Mouse (Mus musculus): ENCODE results near the gene Hao1. TPM values are rescaled to one million over a fixed set of nuclear protein-coding genes. Genes with fewer than 3 reads are reported as not detected.

Gene Hao1
- polyA plus RNA-seq, 1 experiment from 2014 or later: 0.10 TPM

GRCm38 (mm10) chr2:134482683-134483082, 71.5 kb downstream of the Hao1 start:
- no peaks in the 10 kb centered on the region for H3K36me3 ChIP-seq (ENCODE audit: control insufficient read depth, insufficient read depth, low read length)
- H3K27me3 ChIP-seq (replicated peaks; ENCODE audit: control insufficient read depth, insufficient read depth, low read length): no peaks in the 10 kb centered on the region
- H3K9ac ChIP-seq (ENCODE audit: low read depth, low read length): no peak overlapping the region
- WGBS: 41% methylated on average over 4 of the region's 4 CpGs
- no peak overlapping the region for H3K4me3 ChIP-seq (ENCODE audit: low read length)
- H3K9me3 ChIP-seq (ENCODE audit: control insufficient read depth, low read length): no peaks in the 10 kb centered on the region
- H3K4me1 ChIP-seq (ENCODE audit: control insufficient read depth, insufficient read depth, low read depth, low read length): no peaks in the 10 kb centered on the region
- H3K4me2 ChIP-seq (ENCODE audit: low read length): no peak overlapping the region
- H3K27ac ChIP-seq (ENCODE audit: low read depth, low read length): no peak overlapping the region
- ATAC-seq: 0 out of 2 replicates have a peak, but pooled peaks have one; percentile 52

GRCm38 (mm10) chr2:134481759-134482158, 72.4 kb downstream of the Hao1 start:
- Histone ChIP-seq H3K36me3 (ENCODE audit: control insufficient read depth, insufficient read depth, low read length) (no peaks in the 10 kb centered on the region), H3K27me3 (replicated peaks; ENCODE audit: control insufficient read depth, insufficient read depth, low read length) (no peaks in the 10 kb centered on the region), H3K4me3 (ENCODE audit: low read length) (no peak overlapping the region), H3K9me3 (ENCODE audit: control insufficient read depth, low read length) (no peaks in the 10 kb centered on the region), H3K9ac (ENCODE audit: low read depth, low read length) (no peak overlapping the region), H3K4me2 (ENCODE audit: low read length) (no peak overlapping the region), H3K27ac (ENCODE audit: low read depth, low read length) (no peak overlapping the region), H3K4me1 (ENCODE audit: control insufficient read depth, insufficient read depth, low read depth, low read length) (no peaks in the 10 kb centered on the region)
- peak; percentile 42 for ATAC-seq
- 16% methylated on average over 8 of the region's 8 CpGs for WGBS

GRCm38 (mm10) chr2:134481174-134481573, 73.0 kb downstream of the Hao1 start:
- 92% methylated on average over 6 of the region's 6 CpGs for WGBS
- Histone ChIP-seq H3K4me1 (ENCODE audit: control insufficient read depth, insufficient read depth, low read depth, low read length) (no peaks in the 10 kb centered on the region), H3K4me3 (ENCODE audit: low read length) (no peak overlapping the region), H3K27me3 (replicated peaks; ENCODE audit: control insufficient read depth, insufficient read depth, low read length) (no peaks in the 10 kb centered on the region), H3K9me3 (ENCODE audit: control insufficient read depth, low read length) (no peaks in the 10 kb centered on the region), H3K4me2 (ENCODE audit: low read length) (no peak overlapping the region), H3K9ac (ENCODE audit: low read depth, low read length) (no peak overlapping the region), H3K27ac (ENCODE audit: low read depth, low read length) (no peak overlapping the region), H3K36me3 (ENCODE audit: control insufficient read depth, insufficient read depth, low read length) (no peaks in the 10 kb centered on the region)
- ATAC-seq: no peak

GRCm38 (mm10) chr2:134465132-134465531, 89.0 kb downstream of the Hao1 start:
- Histone ChIP-seq H3K27me3 (replicated peaks; ENCODE audit: control insufficient read depth, insufficient read depth, low read length) (no peaks in the 10 kb centered on the region), H3K27ac (ENCODE audit: low read depth, low read length) (no peak overlapping the region), H3K4me2 (ENCODE audit: low read length) (no peak overlapping the region), H3K9ac (ENCODE audit: low read depth, low read length) (no peak overlapping the region), H3K4me3 (ENCODE audit: low read length) (no peak overlapping the region), H3K9me3 (ENCODE audit: control insufficient read depth, low read length) (no peaks in the 10 kb centered on the region), H3K36me3 (ENCODE audit: control insufficient read depth, insufficient read depth, low read length) (no peaks in the 10 kb centered on the region), H3K4me1 (ENCODE audit: control insufficient read depth, insufficient read depth, low read depth, low read length) (no peaks in the 10 kb centered on the region)
- ATAC-seq: no peak
- WGBS: 92% methylated on average over 2 of the region's 2 CpGs

GRCm38 (mm10) chr2:134462321-134462720, 91.8 kb downstream of the Hao1 start:
- no peaks in the 10 kb centered on the region for H3K36me3 ChIP-seq (ENCODE audit: control insufficient read depth, insufficient read depth, low read length)

GRCm38 (mm10) chr2:134460831-134461230, 93.3 kb downstream of the Hao1 start:
- no peak overlapping the region for H3K9ac ChIP-seq (ENCODE audit: low read depth, low read length)
- ATAC-seq: no peak
- WGBS: 81% methylated on average over 5 of the region's 5 CpGs
- H3K9me3 ChIP-seq (ENCODE audit: control insufficient read depth, low read length): no peaks in the 10 kb centered on the region
- H3K4me1 ChIP-seq (ENCODE audit: control insufficient read depth, insufficient read depth, low read depth, low read length): peaks cover 5% of the 10 kb centered on the region
- H3K4me2 ChIP-seq (ENCODE audit: low read length): no peak overlapping the region
- H3K27me3 ChIP-seq (replicated peaks; ENCODE audit: control insufficient read depth, insufficient read depth, low read length): no peaks in the 10 kb centered on the region
- no peak overlapping the region for H3K27ac ChIP-seq (ENCODE audit: low read depth, low read length)
- H3K4me3 ChIP-seq (ENCODE audit: low read length): no peak overlapping the region
- H3K36me3 ChIP-seq (ENCODE audit: control insufficient read depth, insufficient read depth, low read length): no peaks in the 10 kb centered on the region

More at GRCm38 (mm10) chr2:134462321-134462720, 91.8 kb downstream of the Hao1 start:
- Histone ChIP-seq H3K4me2 (ENCODE audit: low read length) (no peak overlapping the region), H3K9me3 (ENCODE audit: control insufficient read depth, low read length) (no peaks in the 10 kb centered on the region), H3K27ac (ENCODE audit: low read depth, low read length) (no peak overlapping the region), H3K4me1 (ENCODE audit: control insufficient read depth, insufficient read depth, low read depth, low read length) (no peaks in the 10 kb centered on the region), H3K4me3 (ENCODE audit: low read length) (no peak overlapping the region), H3K27me3 (replicated peaks; ENCODE audit: control insufficient read depth, insufficient read depth, low read length) (no peaks in the 10 kb centered on the region), H3K9ac (ENCODE audit: low read depth, low read length) (no peak overlapping the region)
- 86% methylated on average over 6 of the region's 6 CpGs for WGBS
- no peak for ATAC-seq

- ATAC-seq: peak; percentile 54; the same call in 1 of the 2 replicates
- Histone ChIP-seq H3K9ac (ENCODE audit: low read depth, low read length) (no peak overlapping the region), H3K36me3 (ENCODE audit: control insufficient read depth, insufficient read depth, low read length) (no peaks in the 10 kb centered on the region), H3K27ac (ENCODE audit: low read depth, low read length) (peak overlapping the region; percentile 39; the same call in 1 of the 2 replicates), H3K27me3 (replicated peaks; ENCODE audit: control insufficient read depth, insufficient read depth, low read length) (no peaks in the 10 kb centered on the region), H3K9me3 (ENCODE audit: control insufficient read depth, low read length) (no peaks in the 10 kb centered on the region), H3K4me1 (ENCODE audit: control insufficient read depth, insufficient read depth, low read depth, low read length) (peaks cover 5% of the 10 kb centered on the region), H3K4me2 (ENCODE audit: low read length) (peak overlapping the region; percentile 50), H3K4me3 (ENCODE audit: low read length) (no peak overlapping the region)
- WGBS: 6% methylated on average over 7 of the region's 7 CpGs
Measured at GRCm38 (mm10) chr2:134456065-134456505, 98.1 kb downstream of the Hao1 start.

- peaks cover 5% of the 10 kb centered on the region for H3K4me1 ChIP-seq (ENCODE audit: control insufficient read depth, insufficient read depth, low read depth, low read length)
- H3K9me3 ChIP-seq (ENCODE audit: control insufficient read depth, low read length): no peaks in the 10 kb centered on the region
- no peaks in the 10 kb centered on the region for H3K27me3 ChIP-seq (replicated peaks; ENCODE audit: control insufficient read depth, insufficient read depth, low read length)
- H3K36me3 ChIP-seq (ENCODE audit: control insufficient read depth, insufficient read depth, low read length): no peaks in the 10 kb centered on the region
- no peak for ATAC-seq
- no peak overlapping the region for H3K27ac ChIP-seq (ENCODE audit: low read depth, low read length)
- no peak overlapping the region for H3K4me2 ChIP-seq (ENCODE audit: low read length)
- WGBS: 73% methylated on average over 1 of the region's 1 CpGs
- H3K4me3 ChIP-seq (ENCODE audit: low read length): no peak overlapping the region
- no peak overlapping the region for H3K9ac ChIP-seq (ENCODE audit: low read depth, low read length)
Measured at GRCm38 (mm10) chr2:134452748-134453147, 101.4 kb downstream of the Hao1 start.

- H3K27me3 ChIP-seq (replicated peaks; ENCODE audit: control insufficient read depth, insufficient read depth, low read length): no peaks in the 10 kb centered on the region
- no peak overlapping the region for H3K4me3 ChIP-seq (ENCODE audit: low read length)
- 64% methylated on average over 1 of the region's 1 CpGs for WGBS
- H3K9ac ChIP-seq (ENCODE audit: low read depth, low read length): no peak overlapping the region
- no peak for ATAC-seq
- no peak overlapping the region for H3K27ac ChIP-seq (ENCODE audit: low read depth, low read length)
- no peaks in the 10 kb centered on the region for H3K36me3 ChIP-seq (ENCODE audit: control insufficient read depth, insufficient read depth, low read length)
- peaks cover 1% of the 10 kb centered on the region for H3K4me1 ChIP-seq (ENCODE audit: control insufficient read depth, insufficient read depth, low read depth, low read length)
- no peak overlapping the region for H3K4me2 ChIP-seq (ENCODE audit: low read length)
- H3K9me3 ChIP-seq (ENCODE audit: control insufficient read depth, low read length): no peaks in the 10 kb centered on the region
Measured at GRCm38 (mm10) chr2:134450976-134451375, 103.2 kb downstream of the Hao1 start.

Measured in hindbrain, embryonic 16.5 days (tissue).